Mouse (Mus musculus) forebrain, embryonic 14.5 days (tissue): ENCODE results near the gene S100a4. TPM values are rescaled to one million over a fixed set of nuclear protein-coding genes. Genes with fewer than 3 reads are reported as not detected.

Experiments used
- ATAC-seq: fragments of 200-750 bp; cut with Nextera tagmentation; 2 replicates; pipeline ENCODE4 v1.8.0; 2017; ENCODE audit warnings: mild to moderate bottlenecking, moderate library complexity
- DNase-seq: peaks from one replicate; pipeline ENCODE4 v3.0.0-alpha.2; 2015; ENCODE audit warnings: low spot score
- H3K27ac ChIP-seq: fragments of 300-500 bp; sonication (generic); 2 replicates; pipeline ENCODE4 v1.5.1; 2014; ENCODE audit warnings: low read depth, mild to moderate bottlenecking, control low read depth, low read length, moderate library complexity
- H3K27me3 ChIP-seq: fragments of 300-500 bp; sonication (generic); replicated peaks from 2 replicates; pipeline ENCODE4 v1.6.1; 2014; ENCODE audit warnings: low read length, control low read depth, mixed read lengths; ENCODE audit not compliant: control insufficient read depth, insufficient read depth
- H3K36me3 ChIP-seq: fragments of 300-500 bp; sonication (generic); 2 replicates; pipeline ENCODE4 v1.6.1; 2014; ENCODE audit warnings: low read length, control low read depth; ENCODE audit not compliant: control insufficient read depth, insufficient read depth
- H3K4me1 ChIP-seq: fragments of 300-500 bp; sonication (generic); 2 replicates; pipeline ENCODE4 v1.6.1; 2014; ENCODE audit warnings: antibody characterized with exemption, low read length, control low read depth; ENCODE audit not compliant: control insufficient read depth, insufficient read depth
- H3K4me2 ChIP-seq: fragments of 300-500 bp; sonication (generic); 2 replicates; pipeline ENCODE4 v1.6.1; 2014; ENCODE audit warnings: mild to moderate bottlenecking, control low read depth, low read length
- H3K4me3 ChIP-seq: fragments of 300-500 bp; sonication (generic); 2 replicates; pipeline ENCODE4 v1.5.1; 2014; ENCODE audit warnings: low read depth, low read length, control low read depth
- H3K9ac ChIP-seq: fragments of 300-500 bp; sonication (generic); 2 replicates; pipeline ENCODE4 v1.6.1; 2014; ENCODE audit warnings: mild to moderate bottlenecking, low read length, control low read depth, moderate library complexity
- H3K9me3 ChIP-seq: fragments of 300-500 bp; sonication (generic); replicated peaks from 2 replicates; pipeline ENCODE4 v1.6.1; 2016; ENCODE audit warnings: low read length, control low read depth, mixed read lengths; ENCODE audit not compliant: control insufficient read depth
- WGBS: fragments of 180-500 bp; shearing (Covaris S2); extraction: QIAGEN DNeasy Blood & Tissue Kit; methylation state at CpG from one replicate; pipeline ENCODE4 v1.1.7; 2014; 5-methylcytosine and 5-hydroxymethylcytosine counted together
- polyA plus RNA-seq: library from polyadenylated mRNA; unstranded; fragments of >200 nt; fragmentation: Nextera tagmentation; extraction: Ambion mirVana; gene quantifications from 2 replicates; pipeline ENCODE4 v1.2.1, GENCODE M21; 2014

The S100a4 gene
- polyA plus RNA-seq, 1 experiment from 2014 or later = 1.9 TPM

DNA sequence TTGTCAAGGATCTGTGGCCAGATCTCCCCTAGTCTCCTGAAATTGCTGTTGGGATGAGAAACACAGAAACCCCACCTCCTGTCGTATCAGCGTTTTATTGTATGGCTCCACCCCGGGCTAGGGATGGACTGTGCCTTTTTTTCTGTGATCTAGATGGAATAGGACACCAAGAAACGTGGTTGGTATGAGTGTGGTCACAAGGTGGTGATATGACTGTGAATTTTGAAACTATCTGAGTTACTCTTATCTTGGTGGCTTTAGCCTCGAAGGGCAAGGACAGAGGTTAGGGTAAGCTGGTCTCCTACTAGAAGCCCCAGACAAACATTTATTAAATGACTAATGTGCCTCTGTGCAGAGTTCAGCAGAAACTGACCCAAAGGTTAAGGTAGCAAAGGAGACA is 8.0 kb upstream of the S100a4 start:
- H3K9ac ChIP-seq = no peak overlapping the region
- H3K27me3 ChIP-seq = no peaks in the 10 kb centered on the region
- H3K27ac ChIP-seq = no peak overlapping the region
- H3K4me1 ChIP-seq = no peaks in the 10 kb centered on the region
- H3K4me2 ChIP-seq = no peak overlapping the region
- H3K4me3 ChIP-seq = no peak overlapping the region
- no peaks in the 10 kb centered on the region for H3K9me3 ChIP-seq
- DNase-seq (no peak), ATAC-seq (no peak)
- H3K36me3 ChIP-seq = no peaks in the 10 kb centered on the region
- WGBS = 80% methylated on average over 5 of the region's 5 CpGs

DNA sequence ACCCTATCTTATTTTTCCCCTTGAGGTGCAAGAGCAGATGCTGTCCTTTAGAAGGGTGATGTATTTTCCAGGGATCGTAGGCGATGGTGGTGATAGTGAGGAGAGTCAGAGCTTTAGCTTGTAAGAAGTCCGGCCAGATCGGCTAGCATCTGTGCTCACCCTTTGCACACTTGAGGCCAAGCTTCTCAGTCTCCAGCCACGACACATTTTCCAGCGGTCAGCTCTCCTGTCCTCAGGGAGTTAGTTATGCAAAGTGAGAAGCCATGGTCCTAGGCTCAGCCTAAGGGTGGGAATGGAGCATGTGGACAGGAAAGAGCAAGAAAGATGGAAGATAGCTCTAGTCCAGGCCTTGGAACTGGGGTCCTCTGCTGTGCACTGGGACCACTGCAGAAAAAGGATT is 6.8 kb upstream of the S100a4 start:
- no peaks in the 10 kb centered on the region for H3K4me1 ChIP-seq
- H3K36me3 ChIP-seq = no peaks in the 10 kb centered on the region
- H3K4me2 ChIP-seq = no peak overlapping the region
- H3K4me3 ChIP-seq = no peak overlapping the region
- no peak overlapping the region for H3K9ac ChIP-seq
- WGBS = 94% methylated on average over 6 of the region's 6 CpGs
- no peaks in the 10 kb centered on the region for H3K27me3 ChIP-seq
- H3K27ac ChIP-seq = no peak overlapping the region
- ATAC-seq (no peak), DNase-seq (no peak)
- no peaks in the 10 kb centered on the region for H3K9me3 ChIP-seq

DNA sequence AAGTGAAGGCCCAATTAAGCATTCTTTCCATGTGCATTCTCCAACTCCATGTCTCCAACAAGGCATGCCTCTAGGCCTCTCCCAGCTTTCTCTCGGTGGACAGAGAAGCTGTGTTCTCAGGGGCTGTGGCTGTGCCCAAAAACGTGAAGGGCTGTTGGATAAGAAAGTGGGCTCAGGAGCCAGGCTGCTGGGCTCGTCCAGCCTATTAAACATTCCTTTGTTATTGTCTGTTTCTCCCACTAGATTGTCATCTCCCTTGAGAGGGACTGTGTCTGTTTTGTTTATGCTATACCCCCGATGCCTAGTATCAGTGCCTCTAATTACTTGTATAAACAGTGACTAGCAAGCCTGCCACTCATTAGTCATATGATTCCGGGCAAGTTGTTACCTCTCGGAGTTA is 5.8 kb upstream of the S100a4 start:
- no peak overlapping the region for H3K4me2 ChIP-seq
- H3K4me1 ChIP-seq = no peaks in the 10 kb centered on the region
- H3K9me3 ChIP-seq = no peaks in the 10 kb centered on the region
- no peak overlapping the region for H3K9ac ChIP-seq
- no peaks in the 10 kb centered on the region for H3K36me3 ChIP-seq
- H3K27me3 ChIP-seq = no peaks in the 10 kb centered on the region
- WGBS = 57% methylated on average over 6 of the region's 6 CpGs
- DNase-seq = no peak
- no peak overlapping the region for H3K4me3 ChIP-seq
- H3K27ac ChIP-seq = no peak overlapping the region
- ATAC-seq = no peak

- H3K4me2 ChIP-seq = no peak overlapping the region
- no peaks in the 10 kb centered on the region for H3K36me3 ChIP-seq
- no peaks in the 10 kb centered on the region for H3K27me3 ChIP-seq
- H3K4me1 ChIP-seq = no peaks in the 10 kb centered on the region
- no peak overlapping the region for H3K4me3 ChIP-seq
- no peaks in the 10 kb centered on the region for H3K9me3 ChIP-seq
- H3K9ac ChIP-seq = no peak overlapping the region
- WGBS = 90% methylated on average over 4 of the region's 4 CpGs
- no peak overlapping the region for H3K27ac ChIP-seq
- no peak for DNase-seq
- no peak for ATAC-seq
Measured at GRCm38 (mm10) chr3:90598212-90598611, 5.4 kb upstream of the S100a4 start.

GRCm38 (mm10) chr3:90599401-90599800 is 4.2 kb upstream of the S100a4 start:
- Histone ChIP-seq H3K27me3 (no peaks in the 10 kb centered on the region), H3K4me1 (peaks cover 5% of the 10 kb centered on the region), H3K9me3 (no peaks in the 10 kb centered on the region), H3K4me2 (no peak overlapping the region), H3K9ac (no peak overlapping the region), H3K4me3 (no peak overlapping the region), H3K27ac (no peak overlapping the region), H3K36me3 (no peaks in the 10 kb centered on the region)
- no peak for DNase-seq
- 84% methylated on average over 3 of the region's 3 CpGs for WGBS
- no peak for ATAC-seq

GRCm38 (mm10) chr3:90600036-90600435 is 3.5 kb upstream of the S100a4 start:
- DNase-seq = no peak
- no peaks in the 10 kb centered on the region for H3K36me3 ChIP-seq
- peaks cover 8% of the 10 kb centered on the region for H3K4me1 ChIP-seq
- H3K4me3 ChIP-seq = no peak overlapping the region
- no peak overlapping the region for H3K9ac ChIP-seq
- no peak overlapping the region for H3K4me2 ChIP-seq
- WGBS = 87% methylated on average over 6 of the region's 6 CpGs
- no peak overlapping the region for H3K27ac ChIP-seq
- no peaks in the 10 kb centered on the region for H3K9me3 ChIP-seq
- no peak for ATAC-seq
- H3K27me3 ChIP-seq = no peaks in the 10 kb centered on the region

DNA sequence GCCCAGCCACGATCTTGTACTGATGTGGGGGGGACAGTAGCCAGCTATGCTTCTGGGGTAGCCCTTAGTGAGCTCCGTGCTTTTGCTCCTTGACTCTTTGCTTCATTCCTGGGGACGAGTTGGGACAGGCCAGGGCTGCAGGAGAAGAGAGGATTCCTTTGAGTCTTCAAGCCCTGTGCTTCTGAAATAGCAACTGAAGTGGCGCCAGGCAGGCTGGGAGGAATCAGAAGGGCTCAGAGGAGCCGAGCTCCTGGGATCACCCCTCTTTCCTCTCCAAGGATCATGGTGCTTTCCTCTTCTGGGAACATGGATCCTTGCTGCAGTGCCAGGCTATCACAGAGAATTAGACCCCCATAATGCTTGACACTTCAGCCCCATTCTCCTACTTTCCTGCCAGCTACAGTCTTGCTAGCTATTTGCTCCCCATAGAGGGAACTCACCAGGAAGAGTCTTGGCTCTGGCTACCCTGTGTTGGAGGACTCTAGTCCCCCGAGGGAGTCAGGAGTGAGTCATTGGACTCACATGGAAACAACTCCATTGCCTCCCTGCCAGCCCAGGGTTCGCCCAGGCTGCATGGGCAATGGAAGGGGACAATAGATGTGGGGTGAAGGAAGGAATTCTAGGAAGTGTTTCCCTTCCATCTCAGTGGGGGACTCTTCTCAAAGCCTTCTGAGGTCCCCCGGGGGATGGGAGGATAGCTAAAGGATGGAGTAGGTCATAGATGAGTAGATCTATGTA is 2.9 kb upstream of the S100a4 start:
- Histone ChIP-seq H3K4me3 (no peak overlapping the region), H3K4me1 (peaks cover 8% of the 10 kb centered on the region), H3K4me2 (no peak overlapping the region), H3K27ac (no peak overlapping the region), H3K27me3 (no peaks in the 10 kb centered on the region), H3K9ac (no peak overlapping the region), H3K9me3 (no peaks in the 10 kb centered on the region), H3K36me3 (no peaks in the 10 kb centered on the region)
- ATAC-seq (no peak), DNase-seq (no peak)
- WGBS = 78% methylated on average over 8 of the region's 8 CpGs

DNA sequence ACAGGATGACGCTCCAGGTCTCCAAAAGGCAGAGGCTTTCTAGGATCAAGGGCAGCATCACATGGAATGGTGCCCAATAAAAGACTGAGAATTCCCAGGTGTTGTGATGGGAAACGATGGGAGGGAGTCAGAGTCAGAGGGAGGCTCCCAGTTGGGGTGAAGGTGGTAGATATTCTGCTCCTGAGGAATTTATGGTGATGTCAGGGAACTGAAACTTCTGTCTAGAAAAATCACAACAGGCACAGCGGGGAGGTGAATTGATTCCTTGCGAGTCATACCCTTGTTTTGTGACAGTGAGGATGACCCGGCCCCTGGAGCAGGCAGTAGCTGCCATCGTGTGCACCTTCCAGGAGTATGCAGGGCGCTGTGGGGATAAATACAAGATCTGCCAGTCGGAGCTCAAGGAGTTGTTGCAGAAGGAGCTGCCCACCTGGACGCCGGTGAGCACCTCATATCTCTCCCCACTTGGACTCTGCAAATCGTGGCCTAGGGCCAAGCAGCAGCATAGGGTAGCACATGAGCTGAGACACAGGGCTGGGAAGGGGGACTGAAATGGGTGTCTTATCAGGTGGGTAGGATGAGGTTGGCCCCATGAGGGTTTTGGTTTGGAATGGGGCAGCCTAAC is 2.0 kb upstream of the S100a4 start, which contains the start of gene Gm42674:
Gm42674 (plus strand) TSS at position 419 of the 625 bp plus-strand sequence.
- Histone ChIP-seq H3K36me3 (no peaks in the 10 kb centered on the region), H3K27ac (no peak within 1 kb of the TSS), H3K9me3 (no peaks in the 10 kb centered on the region), H3K4me1 (peaks cover 8% of the 10 kb centered on the region), H3K4me3 (no peak within 1 kb of the TSS), H3K9ac (no peak within 1 kb of the TSS), H3K4me2 (no peak within 1 kb of the TSS), H3K27me3 (no peaks in the 10 kb centered on the region)
- no peak for ATAC-seq
- no peak for DNase-seq
- 85% methylated on average over 11 of the region's 11 CpGs for WGBS

DNA sequence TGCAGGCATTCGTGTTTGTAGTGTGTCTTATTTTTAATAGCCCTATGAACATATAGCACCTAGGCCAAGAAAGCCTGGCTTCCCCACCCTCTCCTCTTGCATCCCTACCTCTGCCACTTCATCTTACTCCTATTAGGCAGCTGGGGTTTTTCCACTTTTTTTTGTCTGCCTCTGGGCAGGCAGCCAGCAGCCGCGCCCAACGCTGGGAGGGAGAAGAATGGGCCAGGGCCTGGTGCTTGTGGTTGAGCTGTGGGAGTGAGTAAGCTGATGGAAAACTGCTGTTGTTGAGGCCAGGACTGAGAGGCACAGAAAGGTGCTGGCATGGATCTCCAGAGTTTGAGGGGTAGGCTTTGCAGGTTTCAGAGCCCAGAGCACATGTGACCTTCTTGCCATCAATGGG is 845 bp downstream of the S100a4 start:
- DNase-seq (peak; percentile 78), ATAC-seq (peak; percentile 83)
- no peaks in the 10 kb centered on the region for H3K36me3 ChIP-seq
- H3K9ac ChIP-seq = no peak overlapping the region
- H3K9me3 ChIP-seq = no peaks in the 10 kb centered on the region
- 13% methylated on average over 4 of the region's 4 CpGs for WGBS
- H3K4me2 ChIP-seq = no peak overlapping the region
- H3K27me3 ChIP-seq = no peaks in the 10 kb centered on the region
- H3K4me3 ChIP-seq = no peak overlapping the region
- peaks cover 8% of the 10 kb centered on the region for H3K4me1 ChIP-seq
- H3K27ac ChIP-seq = peak overlapping the region; percentile 52; the same call in 1 of the 2 replicates
